Comparison of ENCODE assay signal across 9 mouse cellular contexts in genomic region chr7:68263346-68264027, GRCm38 (mm10). TPM values are rescaled to one million over a fixed set of nuclear protein-coding genes. Genes with fewer than 3 reads are reported as not detected.
DNase-seq lines count a peak whose midpoint lies in the region; ATAC-seq and TF ChIP-seq lines count a peak whose summit lies in the region.
"Had no signal": no experiment of that assay in that cellular context is flagged by ENCODE, and none has a peak within 500 bp of the region (broad histone marks: within the 10 kb centered on the region; RNA-seq: fewer than 3 reads in every experiment).

No protein-coding gene starts in this region.

- no peak overlapping the region for H3K27ac ChIP-seq in heart, postnatal 0 days (ENCODE audit: low read depth)
- H3K27ac ChIP-seq in CH12.LX (ENCODE audit: insufficient read depth, low read depth): no peak overlapping the region
- H3K27ac ChIP-seq in forebrain, postnatal 0 days (ENCODE audit: low read depth, low read length): no peak overlapping the region
- no peak overlapping the region for H3K27ac ChIP-seq in liver, postnatal 0 days (ENCODE audit: low read depth)

- H3K9me3 ChIP-seq in heart, postnatal 0 days (replicated peaks; ENCODE audit: control insufficient read depth, low read length): no peaks in the 10 kb centered on the region
- peaks cover 2% of the 10 kb centered on the region for H3K9me3 ChIP-seq in CH12.LX (replicated peaks; ENCODE audit: low read length)
- H3K9me3 ChIP-seq in forebrain, postnatal 0 days (ENCODE audit: low read length): no peaks in the 10 kb centered on the region
- no peaks in the 10 kb centered on the region for H3K9me3 ChIP-seq in liver, postnatal 0 days (ENCODE audit: low read length)

- no peaks in the 10 kb centered on the region for H3K27me3 ChIP-seq in heart, postnatal 0 days (ENCODE audit: control insufficient read depth, insufficient read depth, low read length)
- no peaks in the 10 kb centered on the region for H3K27me3 ChIP-seq in CH12.LX (replicated peaks)
- H3K27me3 ChIP-seq in forebrain, postnatal 0 days (ENCODE audit: insufficient read depth, low read length): no peaks in the 10 kb centered on the region
- 0 out of 2 replicates have a peak, but pooled peaks cover 5% of the 10 kb centered on the region for H3K27me3 ChIP-seq in liver, postnatal 0 days (ENCODE audit: insufficient read depth, low read length)

- no peak for TF ChIP-seq POLR2A in CH12.LX (IDR thresholded peaks at IDR 0.05; ENCODE audit: low read depth, low read length)

- H3K4me2 ChIP-seq in heart, postnatal 0 days (ENCODE audit: low read depth, low read length): peak overlapping the region; percentile 64
- no peak overlapping the region for H3K4me2 ChIP-seq in CH12.LX (ENCODE audit: insufficient read depth, low read depth, poor library complexity, severe bottlenecking)
- peak overlapping the region; percentile 53 for H3K4me2 ChIP-seq in forebrain, postnatal 0 days (ENCODE audit: low read depth)
- H3K4me2 ChIP-seq in liver, postnatal 0 days (ENCODE audit: low read depth, low read length): peak overlapping the region; percentile 64

- no peaks in the 10 kb centered on the region for H3K79me2 ChIP-seq in CH12.LX (replicated peaks; ENCODE audit: control insufficient read depth, extremely low read depth, insufficient read depth, poor library complexity, severe bottlenecking)

- DNase-seq in heart, postnatal 0 days (ENCODE audit: low spot score): no peak
- no peak for DNase-seq in heart, adult 9 months (ENCODE audit: low spot score in 2 of 2)
- no peak for DNase-seq in CH12.LX (ENCODE audit: extremely low read depth)
- DNase-seq in forebrain, postnatal 0 days: no peak
- DNase-seq in liver, postnatal 0 days: no peak
- DNase-seq in right cerebral cortex, adult 18-20 months: no peak
- DNase-seq in right cerebral cortex, postnatal 25 days: no peak
- DNase-seq in adrenal gland, adult 8-10 months: no peak

- peaks cover 19% of the 10 kb centered on the region for H3K4me1 ChIP-seq in heart, postnatal 0 days (ENCODE audit: control insufficient read depth, insufficient read depth)
- H3K4me1 ChIP-seq in CH12.LX (ENCODE audit: control insufficient read depth in 1 of 2, insufficient read depth in 2 of 2): peaks cover 7 to 19% of the 10 kb centered on the region in 2 experiments
- peaks cover 5% of the 10 kb centered on the region; the same call in 1 of the 2 replicates for H3K4me1 ChIP-seq in forebrain, postnatal 0 days (ENCODE audit: insufficient read depth)
- peaks cover 8% of the 10 kb centered on the region; the same call in 1 of the 2 replicates for H3K4me1 ChIP-seq in liver, postnatal 0 days (ENCODE audit: insufficient read depth)

- TF ChIP-seq CTCF in heart, postnatal 0 days (IDR thresholded peaks at IDR 0.05; ENCODE audit: low read depth): no peak
- TF ChIP-seq CTCF in CH12.LX (conservative IDR thresholded peaks at IDR 0.05 in 1 of 2, IDR thresholded peaks at IDR 0.05 in 1 of 2; ENCODE audit: low read depth in 2 of 2, low read length in 2 of 2): no peak
- TF ChIP-seq CTCF in forebrain, postnatal 0 days (IDR thresholded peaks at IDR 0.05; ENCODE audit: low read depth): no peak
- TF ChIP-seq CTCF in liver, postnatal 0 days (IDR thresholded peaks at IDR 0.05; ENCODE audit: low read depth): no peak

- TF ChIP-seq RAD21 in CH12.LX (IDR thresholded peaks at IDR 0.05; ENCODE audit: low read depth, low read length): no peak

- dilution Hi-C loops in CH12.LX (cut with MboI; ENCODE audit: extremely low pct_ligation_motif_present, extremely low pct_unique_long_range_greater_than_20kb, low sequenced_read_pairs): no loop called here

- H3K4me3 ChIP-seq in heart, postnatal 0 days (ENCODE audit: low read depth, low read length): peak overlapping the region; percentile 30
- no peak overlapping the region for H3K4me3 ChIP-seq in CH12.LX (replicated peaks in 1 of 3; ENCODE audit: low read depth in 2 of 3, low read length in 2 of 3, poor library complexity in 1 of 3)
- H3K4me3 ChIP-seq in forebrain, postnatal 0 days (ENCODE audit: low read depth, low read length): peak overlapping the region; percentile 19; the same call in 1 of the 2 replicates
- H3K4me3 ChIP-seq in liver, postnatal 0 days (ENCODE audit: low read depth, low read length): no peak overlapping the region
- H3K4me3 ChIP-seq: erythroblast, embryonic 14.5 days had no signal

- 0 out of 2 replicates have a peak, but pooled peaks have one; percentile 10 for ATAC-seq in heart, postnatal 0 days (ENCODE audit: insufficient read depth, low read depth)
- ATAC-seq in forebrain, postnatal 0 days: no peak
- ATAC-seq in liver, postnatal 0 days: no peak

- no peaks in the 10 kb centered on the region for H3K36me3 ChIP-seq in heart, postnatal 0 days (replicated peaks; ENCODE audit: control insufficient read depth, insufficient read depth, low read length)
- no peaks in the 10 kb centered on the region for H3K36me3 ChIP-seq in CH12.LX (replicated peaks in 1 of 2; ENCODE audit: control insufficient read depth in 1 of 2, insufficient read depth in 1 of 2, low read length in 1 of 2)
- H3K36me3 ChIP-seq in forebrain, postnatal 0 days (ENCODE audit: insufficient read depth): no peaks in the 10 kb centered on the region
- no peaks in the 10 kb centered on the region for H3K36me3 ChIP-seq in liver, postnatal 0 days (replicated peaks; ENCODE audit: insufficient read depth, low read length)

- no peak for TF ChIP-seq EP300 in heart, postnatal 0 days (IDR thresholded peaks at IDR 0.05; ENCODE audit: low read depth)
- TF ChIP-seq EP300 in CH12.LX (IDR thresholded peaks at IDR 0.05; ENCODE audit: low read length): peak; percentile 39; the same call in 1 of the 2 replicates
- TF ChIP-seq EP300 in liver, postnatal 0 days (IDR thresholded peaks at IDR 0.05; ENCODE audit: low read depth): no peak

- WGBS in heart, postnatal 0 days: 43% methylated on average over 8 of the region's 8 CpGs
- 51% methylated on average over 8 of the region's 8 CpGs for WGBS in forebrain, postnatal 0 days
- WGBS in liver, postnatal 0 days (ENCODE audit: insufficient replicate concordance): 59% methylated on average over 8 of the region's 8 CpGs

- H3K9ac ChIP-seq in heart, postnatal 0 days (replicated peaks; ENCODE audit: low read depth, low read length): no peak overlapping the region
- no peak overlapping the region for H3K9ac ChIP-seq in CH12.LX (ENCODE audit: insufficient read depth, low read depth)
- no peak overlapping the region for H3K9ac ChIP-seq in forebrain, postnatal 0 days
- no peak overlapping the region for H3K9ac ChIP-seq in liver, postnatal 0 days (replicated peaks)

- in situ Hi-C loops in CH12.LX (cut with MboI; ENCODE audit: low pct_ligation_motif_present, low pct_unique_long_range_greater_than_20kb, low sequenced_read_pairs): no loop called here

TF ChIP-seq in CH12.LX, 34 proteins besides CTCF, POLR2A, EP300 and RAD21:
- TF ChIP-seq BHLHE40 (IDR thresholded peaks at IDR 0.05; ENCODE audit: low read depth, low read length): 0 out of 2 replicates have a peak, but pooled peaks have one; percentile 29
- TF ChIP-seq ETS1 (conservative IDR thresholded peaks at IDR 0.05; ENCODE audit: low read depth, low read length): peak; percentile 36; the same call in 1 of the 2 replicates
- peak; percentile 39; the same call in 1 of the 2 replicates for TF ChIP-seq IRF4 (IDR thresholded peaks at IDR 0.05; ENCODE audit: low read depth, low read length)
- no peak for TF ChIP-seq SMC3 (IDR thresholded peaks at IDR 0.05; ENCODE audit: low read depth, low read length)
- TF ChIP-seq MEF2A (IDR thresholded peaks at IDR 0.05; ENCODE audit: borderline replicate concordance, low read depth, low read length): peak; percentile 39; the same call in 1 of the 2 replicates
- no peak for TF ChIP-seq HCFC1 (IDR thresholded peaks at IDR 0.05; ENCODE audit: low read depth, low read length)
- TF ChIP-seq TCF12 (IDR thresholded peaks at IDR 0.05; ENCODE audit: low read depth, low read length): 0 out of 2 replicates have a peak, but pooled peaks have one; percentile 40

RNA-seq across cellular contexts. Expression of gene Pgpep1l, which starts 0.5 kb away (rescaled TPM):
- 1.2 TPM in 1 of 2 replicates, not detected in the other for total RNA-seq in heart, postnatal 0 days (2014; rRNA removed; ENCODE audit: low replicate concordance)
- polyA plus RNA-seq in heart, postnatal 0 days (2015; fragmentation: Nextera tagmentation; extraction: Ambion mirVana): 0.18 TPM in 1 of 2 replicates, not detected in the other
- total RNA-seq in CH12.LX (2012; rRNA removed) (not detected in 2 replicates), CH12.LX (2014; rRNA removed) (not detected in 2 replicates)
- polyA plus RNA-seq in CH12.LX (2012; ENCODE audit: insufficient read length, low read depth): not detected in 2 replicates
- 1.0 and 1.1 TPM in 2 replicates for total RNA-seq in forebrain, postnatal 0 days (2014; rRNA removed)
- polyA plus RNA-seq in forebrain, postnatal 0 days (2015; fragmentation: Nextera tagmentation; extraction: Ambion mirVana): not detected in 2 replicates
- not detected in 2 replicates for polyA plus RNA-seq in liver, postnatal 0 days (2015; fragmentation: Nextera tagmentation; extraction: Ambion mirVana)
- under 1 TPM in 1 of 4 experiments, not detected in 3; 0.59 TPM for total RNA-seq in adrenal gland, adult 8-10 months (2022)
- polyA plus RNA-seq: erythroblast, embryonic 14.5 days had no signal

RNA-seq across cellular contexts. Expression of gene Fam169b, which starts 10.2 kb away (rescaled TPM):
- 0.08 and 1.7 TPM in 2 replicates for total RNA-seq in heart, postnatal 0 days (2014; rRNA removed; ENCODE audit: low replicate concordance)
- polyA plus RNA-seq in heart, postnatal 0 days (2015; fragmentation: Nextera tagmentation; extraction: Ambion mirVana): 0.12 and 0.18 TPM in 2 replicates
- total RNA-seq in CH12.LX (2012; rRNA removed) (13.6 and 17.0 TPM in 2 replicates), CH12.LX (2014; rRNA removed) (15.2 and 15.9 TPM in 2 replicates)
- polyA plus RNA-seq in CH12.LX (2012; ENCODE audit: insufficient read length, low read depth): 16.2 and 17.3 TPM in 2 replicates
- total RNA-seq in forebrain, postnatal 0 days (2014; rRNA removed): 0.08 and 0.14 TPM in 2 replicates
- 0.08 and 0.12 TPM in 2 replicates for polyA plus RNA-seq in forebrain, postnatal 0 days (2015; fragmentation: Nextera tagmentation; extraction: Ambion mirVana)
- 4.5 and 4.7 TPM in 2 replicates for polyA plus RNA-seq in liver, postnatal 0 days (2015; fragmentation: Nextera tagmentation; extraction: Ambion mirVana)
- under 1 TPM; 0.12 to 0.17 (median 0.15) TPM for total RNA-seq in adrenal gland, adult 8-10 months (2022)
- polyA plus RNA-seq: erythroblast, embryonic 14.5 days had no signal

Comparison
In these comparisons a context has a peak if more than half of its experiments do, and no peak if none do; other contexts are left out.
1. H3K4me3 ChIP-seq: peak in heart, postnatal 0 days (single experiment) and forebrain, postnatal 0 days (single experiment); none in CH12.LX (0 of 3) and liver, postnatal 0 days (single experiment).